Mouse (Mus musculus) monocyte, adult 5-6 weeks (primary cell): Measurements from ENCODE around the gene Jmjd1c. TPM values are rescaled to one million over a fixed set of nuclear protein-coding genes. Genes with fewer than 3 reads are reported as not detected.

ENCODE experiments used
- ATAC-seq: fragments of 153-309, 156-312 bp; replicated peaks from 2 replicates; pipeline ENCODE4 v1.8.0; 2017; ENCODE audit warnings: mild to moderate bottlenecking; ENCODE audit not compliant: low TSS enrichment, insufficient number of reproducible peaks, severe bottlenecking, poor library complexity, low FRiP score
- total RNA-seq: library from RNA; stranded (forward); fragments of 200-1000, 200-491, 200-594 nt; gene quantifications from 3 replicates; pipeline ENCODE4 v1.2.3, GENCODE M21; 2017

The Jmjd1c gene
- total RNA-seq, 1 experiment from 2014 or later: 110 TPM

- no peak for ATAC-seq
Observed at GRCm38 (mm10) chr10:67302340-67302739, 206.4 kb downstream of the Jmjd1c start.

Other genes starting within 250 kb of the Jmjd1c start
- gene Reep3, start 820 bp downstream of the Jmjd1c start, total RNA-seq: 12.9 to 19.6 TPM (median 19.1 TPM) in 3 replicates
- gene Nrbf2, start 189.2 kb downstream of the Jmjd1c start, total RNA-seq: 29.7 to 44.7 TPM (median 33.8 TPM) in 3 replicates